Mouse (Mus musculus) heart, embryonic 11.5 days (tissue): ENCODE results near the gene Fut8. TPM values are rescaled to one million over a fixed set of nuclear protein-coding genes. Genes with fewer than 3 reads are reported as not detected.

Source experiments
- ATAC-seq: fragments of 200-750 bp; cut with Nextera tagmentation; replicated peaks from 2 replicates; pipeline ENCODE4 v1.8.0; 2017; ENCODE audit warnings: moderate library complexity; ENCODE audit not compliant: insufficient number of reproducible peaks, low FRiP score, low TSS enrichment
- H3K27ac ChIP-seq: fragments of 300-500 bp; sonication (generic); 2 replicates; pipeline ENCODE4 v1.5.1; 2014; ENCODE audit warnings: mild to moderate bottlenecking, low read depth, low read length
- H3K27me3 ChIP-seq: fragments of 300-500 bp; sonication (generic); 2 replicates; pipeline ENCODE4 v1.6.1; 2014; ENCODE audit warnings: mild to moderate bottlenecking, low read length, mixed read lengths; ENCODE audit not compliant: control insufficient read depth, insufficient read depth
- H3K36me3 ChIP-seq: fragments of 300-500 bp; sonication (generic); 2 replicates; pipeline ENCODE4 v1.6.1; 2014; ENCODE audit warnings: mild to moderate bottlenecking, low read length, moderate library complexity, mixed read lengths; ENCODE audit not compliant: control insufficient read depth, insufficient read depth
- H3K4me1 ChIP-seq: fragments of 300-500 bp; sonication (generic); 2 replicates; pipeline ENCODE4 v1.6.1; 2014; ENCODE audit warnings: low read length; ENCODE audit not compliant: control insufficient read depth, insufficient read depth
- H3K4me2 ChIP-seq: fragments of 300-500 bp; sonication (generic); 2 replicates; pipeline ENCODE4 v1.6.1; 2014; ENCODE audit warnings: mild to moderate bottlenecking, moderate library complexity
- H3K4me3 ChIP-seq: fragments of 300-500 bp; sonication (generic); 2 replicates; pipeline ENCODE4 v1.5.1; 2014; ENCODE audit warnings: low read depth, low read length
- H3K9ac ChIP-seq: fragments of 300-500 bp; sonication (generic); 2 replicates; pipeline ENCODE4 v1.6.1; 2014; ENCODE audit warnings: mild to moderate bottlenecking, low read depth, low read length, moderate library complexity
- H3K9me3 ChIP-seq: fragments of 300-500 bp; sonication (generic); replicated peaks from 2 replicates; pipeline ENCODE4 v1.6.1; 2016; ENCODE audit warnings: low read length; ENCODE audit not compliant: control insufficient read depth
- WGBS: fragments of 180-500 bp; shearing (Covaris S2); extraction: QIAGEN DNeasy Blood & Tissue Kit; methylation state at CpG from one replicate; pipeline ENCODE4 v1.1.7; 2014; ENCODE audit not compliant: insufficient replicate concordance; 5-methylcytosine and 5-hydroxymethylcytosine counted together
- polyA plus RNA-seq: library from polyadenylated mRNA; unstranded; fragments of >200 nt; fragmentation: Nextera tagmentation; extraction: Ambion mirVana; gene quantifications from 2 replicates; pipeline ENCODE4 v1.2.1, GENCODE M21; 2014

Fut8 gene
- polyA plus RNA-seq, 1 experiment from 2014 or later: 17.1 TPM

DNA sequence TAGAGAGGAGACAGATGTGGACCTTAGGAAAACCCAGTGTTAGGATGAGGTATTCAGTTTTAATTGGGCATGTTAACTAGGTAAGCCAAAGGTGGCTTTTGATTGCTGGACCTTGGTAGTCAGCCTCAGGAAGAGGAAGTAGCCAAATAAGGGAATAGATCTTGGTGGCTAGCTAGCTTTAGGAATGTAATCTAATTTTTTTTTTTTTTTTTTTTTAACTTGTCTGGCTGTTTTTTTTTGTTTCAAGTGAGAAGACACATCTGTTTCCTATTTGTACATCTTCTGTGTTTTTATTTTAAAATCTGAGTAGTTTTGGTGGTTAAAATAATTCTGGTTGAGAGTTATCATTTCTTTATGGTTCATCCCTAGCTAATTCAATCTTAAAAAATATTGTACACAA is 65.4 kb downstream of the Fut8 start:
- Histone ChIP-seq H3K4me2 (no peak overlapping the region), H3K36me3 (no peaks in the 10 kb centered on the region), H3K27ac (no peak overlapping the region), H3K4me3 (no peak overlapping the region), H3K9me3 (no peaks in the 10 kb centered on the region), H3K9ac (no peak overlapping the region), H3K4me1 (no peaks in the 10 kb centered on the region), H3K27me3 (no peaks in the 10 kb centered on the region)
- no peak for ATAC-seq

DNA sequence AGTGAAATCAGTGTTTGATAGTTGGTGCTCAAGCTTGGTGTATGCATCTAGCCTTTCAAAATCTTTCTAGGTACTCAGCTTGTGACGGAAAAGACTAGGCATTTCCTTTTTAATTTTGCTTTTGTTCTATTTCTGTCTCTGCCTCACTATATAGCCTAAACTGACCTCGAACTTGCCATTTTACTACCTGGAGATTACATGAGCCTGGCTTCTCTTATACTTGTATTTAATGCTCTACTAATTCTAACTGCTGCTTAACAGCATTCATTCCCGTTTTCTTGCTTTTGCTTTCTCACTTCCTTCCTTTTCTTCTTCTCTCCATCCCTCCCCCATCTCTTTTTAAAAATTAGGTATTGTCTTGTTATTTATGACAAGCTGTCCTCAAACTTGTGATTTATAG is 67.6 kb downstream of the Fut8 start:
- Histone ChIP-seq H3K4me1 (no peaks in the 10 kb centered on the region), H3K4me3 (no peak overlapping the region), H3K9me3 (no peaks in the 10 kb centered on the region), H3K36me3 (no peaks in the 10 kb centered on the region), H3K27ac (no peak overlapping the region), H3K4me2 (no peak overlapping the region), H3K27me3 (no peaks in the 10 kb centered on the region), H3K9ac (no peak overlapping the region)
- WGBS: 81% methylated on average over 3 of the region's 3 CpGs
- ATAC-seq: no peak

DNA sequence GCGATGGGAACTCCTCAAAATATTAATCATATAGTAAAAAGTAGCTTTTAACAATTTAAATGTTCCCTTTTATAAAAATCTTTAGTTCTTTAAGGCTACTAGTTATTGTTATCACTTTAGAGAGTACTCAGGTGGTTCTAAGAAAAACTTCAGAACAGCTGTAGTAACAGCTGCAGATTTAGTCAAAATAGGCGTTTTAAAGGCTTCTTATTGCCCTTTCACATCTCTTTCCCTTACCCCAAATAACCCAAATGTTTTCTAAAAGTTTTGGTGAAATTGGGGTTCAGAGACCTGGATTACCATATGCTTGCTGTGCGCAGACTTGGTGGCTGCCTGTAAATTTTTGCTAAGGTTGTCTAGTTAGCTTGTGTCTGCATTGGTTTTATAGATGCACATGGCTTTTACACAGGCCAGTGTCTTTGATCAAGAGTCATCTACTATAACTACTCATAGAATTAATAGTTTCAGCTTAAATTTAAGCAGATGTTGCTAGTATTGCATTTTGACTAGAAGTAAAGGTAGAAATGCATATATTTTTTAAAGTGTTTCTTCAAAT is 68.9 kb downstream of the Fut8 start:
- Histone ChIP-seq H3K4me3 (no peak overlapping the region), H3K9me3 (no peaks in the 10 kb centered on the region), H3K9ac (no peak overlapping the region), H3K36me3 (no peaks in the 10 kb centered on the region), H3K4me1 (no peaks in the 10 kb centered on the region), H3K4me2 (no peak overlapping the region), H3K27ac (no peak overlapping the region), H3K27me3 (no peaks in the 10 kb centered on the region)
- WGBS: 87% methylated on average over 3 of the region's 3 CpGs
- ATAC-seq: no peak

DNA sequence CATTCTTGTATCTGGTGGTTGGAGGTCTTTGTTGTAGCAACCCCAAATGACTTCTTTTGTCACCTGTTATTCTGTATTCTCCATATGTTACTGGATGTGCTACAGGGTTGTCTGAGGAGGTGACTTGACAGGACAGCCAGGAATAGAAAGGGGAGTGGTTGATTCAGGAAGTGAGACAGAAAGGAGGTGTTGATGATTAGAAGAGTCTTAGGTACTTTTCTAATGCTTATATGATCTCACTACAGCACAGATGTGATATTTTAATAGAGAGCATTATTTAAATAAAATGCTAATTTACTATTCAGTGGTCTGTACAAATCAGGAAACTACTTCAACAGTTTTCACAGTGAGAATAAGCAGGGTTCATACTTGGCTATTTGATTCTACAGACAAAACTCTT is 71.6 kb downstream of the Fut8 start:
- no peak overlapping the region for H3K4me2 ChIP-seq
- H3K36me3 ChIP-seq: no peaks in the 10 kb centered on the region
- H3K27me3 ChIP-seq: no peaks in the 10 kb centered on the region
- H3K27ac ChIP-seq: no peak overlapping the region
- no peak overlapping the region for H3K4me3 ChIP-seq
- ATAC-seq: no peak
- no peaks in the 10 kb centered on the region for H3K4me1 ChIP-seq
- H3K9me3 ChIP-seq: no peaks in the 10 kb centered on the region
- H3K9ac ChIP-seq: no peak overlapping the region

DNA sequence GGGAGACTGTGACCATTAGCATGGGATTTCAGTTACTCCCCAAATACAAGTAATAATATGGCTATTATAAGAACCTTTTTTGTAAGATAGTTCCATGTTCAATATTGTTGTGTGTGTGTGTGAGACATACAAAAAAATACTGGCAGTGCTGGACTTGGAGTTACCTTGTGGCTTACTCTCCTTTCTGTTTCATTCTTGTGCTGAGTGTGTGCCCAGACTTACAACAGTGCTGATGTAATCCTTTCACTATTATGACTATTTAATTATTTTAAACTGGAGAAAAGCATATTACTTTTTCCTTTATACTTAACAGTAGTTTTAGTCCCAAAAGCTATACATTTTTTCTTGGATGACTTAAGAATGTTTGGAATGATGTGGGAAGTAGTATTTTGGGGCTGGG is 75.6 kb downstream of the Fut8 start:
- no peaks in the 10 kb centered on the region for H3K27me3 ChIP-seq
- no peak overlapping the region for H3K27ac ChIP-seq
- H3K36me3 ChIP-seq: no peaks in the 10 kb centered on the region
- H3K4me3 ChIP-seq: no peak overlapping the region
- H3K4me2 ChIP-seq: no peak overlapping the region
- ATAC-seq: no peak
- no peaks in the 10 kb centered on the region for H3K4me1 ChIP-seq
- H3K9me3 ChIP-seq: no peaks in the 10 kb centered on the region
- no peak overlapping the region for H3K9ac ChIP-seq

DNA sequence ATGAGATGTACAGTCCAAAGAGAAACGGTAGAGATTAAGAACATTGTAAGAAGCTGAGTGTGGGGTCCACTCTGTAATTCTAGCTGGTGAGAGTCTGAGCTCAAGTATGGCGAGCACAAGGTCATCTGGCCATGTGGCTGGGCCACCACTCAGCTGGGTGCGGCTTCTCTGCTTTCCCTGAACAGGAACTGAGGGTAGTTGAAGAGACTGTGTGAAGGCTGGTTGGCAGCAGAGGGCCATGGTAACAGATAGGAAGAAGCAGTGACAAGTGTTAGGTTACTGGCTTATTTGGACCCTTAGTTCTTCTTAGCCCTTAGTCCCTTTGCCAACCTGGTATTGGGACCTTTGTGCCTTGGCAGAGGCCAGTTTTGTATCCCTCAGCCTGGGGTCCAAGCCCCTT is 86.2 kb downstream of the Fut8 start:
- H3K4me1 ChIP-seq: no peaks in the 10 kb centered on the region
- no peak overlapping the region for H3K9ac ChIP-seq
- H3K4me3 ChIP-seq: no peak overlapping the region
- 45% methylated on average over 3 of the region's 3 CpGs for WGBS
- no peaks in the 10 kb centered on the region for H3K36me3 ChIP-seq
- no peak for ATAC-seq
- H3K27me3 ChIP-seq: no peaks in the 10 kb centered on the region
- H3K27ac ChIP-seq: no peak overlapping the region
- H3K9me3 ChIP-seq: no peaks in the 10 kb centered on the region
- H3K4me2 ChIP-seq: no peak overlapping the region

DNA sequence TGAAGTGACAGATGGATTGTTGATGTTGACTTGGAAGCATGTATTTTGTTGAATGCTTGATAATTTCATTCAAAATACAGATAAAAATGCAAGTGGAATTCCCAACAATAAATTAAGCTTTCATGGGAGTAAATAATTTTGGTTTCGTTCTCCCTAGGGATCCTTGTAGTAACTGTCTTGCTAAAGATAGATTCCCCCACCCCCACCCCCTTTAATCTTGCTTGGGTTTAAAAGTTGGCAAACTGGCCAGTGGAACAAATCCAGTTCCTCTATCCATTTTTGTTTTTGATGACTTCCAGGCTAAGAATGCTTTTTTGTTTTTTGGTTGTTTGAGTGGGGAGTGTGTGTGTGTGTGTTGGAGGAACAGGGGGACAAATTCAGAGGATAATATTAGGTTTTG is 108.6 kb downstream of the Fut8 start:
- Histone ChIP-seq H3K4me2 (no peak overlapping the region), H3K4me3 (no peak overlapping the region), H3K27ac (no peak overlapping the region), H3K9ac (no peak overlapping the region), H3K27me3 (no peaks in the 10 kb centered on the region), H3K9me3 (no peaks in the 10 kb centered on the region), H3K36me3 (no peaks in the 10 kb centered on the region), H3K4me1 (no peaks in the 10 kb centered on the region)
- 67% methylated on average over 1 of the region's 1 CpGs for WGBS
- no peak for ATAC-seq

DNA sequence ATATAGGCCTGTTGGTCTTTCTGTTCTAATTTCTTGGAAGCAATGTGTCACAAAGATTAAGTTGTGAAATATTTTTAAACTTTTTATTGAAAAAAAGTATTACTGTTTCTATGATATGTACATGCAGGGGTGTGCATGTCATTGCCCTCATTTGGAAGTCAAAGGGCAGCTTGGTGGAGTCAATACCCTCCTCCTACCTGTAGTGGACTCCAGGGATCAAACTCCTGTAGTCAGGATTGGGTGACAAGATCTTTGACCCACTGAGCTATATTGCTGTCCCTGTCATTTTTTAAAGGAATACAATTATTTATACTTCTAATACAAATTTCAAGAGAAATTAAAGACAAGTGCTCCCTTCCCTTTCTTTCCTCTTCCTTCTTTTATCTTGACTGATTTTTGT is 111.6 kb downstream of the Fut8 start:
- Histone ChIP-seq H3K27me3 (no peaks in the 10 kb centered on the region), H3K9ac (no peak overlapping the region)

DNA sequence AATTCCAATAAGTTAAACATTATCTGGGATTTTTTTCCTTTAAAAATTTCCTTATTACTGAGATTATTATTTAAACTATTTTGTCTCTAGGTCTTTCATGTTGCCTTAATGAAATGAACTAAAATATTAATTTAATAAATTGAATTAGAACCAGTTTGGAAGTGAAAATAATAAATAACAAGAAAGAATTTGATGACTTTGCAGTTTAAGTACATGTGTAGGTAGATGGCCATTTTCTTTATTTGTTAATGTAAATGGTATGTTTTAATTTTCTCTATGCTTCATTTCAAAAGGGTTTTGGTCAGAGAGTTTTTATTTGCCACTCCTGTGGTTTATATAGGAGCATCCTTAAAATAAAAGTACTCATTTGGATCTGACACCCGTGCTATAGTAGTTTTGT is 177.8 kb downstream of the Fut8 start:
- WGBS: 84% methylated on average over 1 of the region's 1 CpGs
- no peak overlapping the region for H3K9ac ChIP-seq
- H3K27me3 ChIP-seq: no peaks in the 10 kb centered on the region
- no peak overlapping the region for H3K4me2 ChIP-seq
- no peaks in the 10 kb centered on the region for H3K36me3 ChIP-seq
- no peak for ATAC-seq
- no peak overlapping the region for H3K4me3 ChIP-seq
- no peak overlapping the region for H3K27ac ChIP-seq
- H3K9me3 ChIP-seq: no peaks in the 10 kb centered on the region
- no peaks in the 10 kb centered on the region for H3K4me1 ChIP-seq

More for the DNA sequence above, 111.6 kb downstream of the Fut8 start:
- no peak for ATAC-seq
- Histone ChIP-seq H3K27ac (no peak overlapping the region), H3K4me3 (no peak overlapping the region), H3K4me2 (no peak overlapping the region), H3K36me3 (no peaks in the 10 kb centered on the region), H3K9me3 (no peaks in the 10 kb centered on the region), H3K4me1 (no peaks in the 10 kb centered on the region)
